Mouse (Mus musculus): ENCODE data around the gene Lrmda. TPM values are rescaled to one million over a fixed set of nuclear protein-coding genes. Genes with fewer than 3 reads are reported as not detected.

Lrmda gene
- polyA plus RNA-seq, 1 experiment from 2014 or later: 0.25 TPM

DNA sequence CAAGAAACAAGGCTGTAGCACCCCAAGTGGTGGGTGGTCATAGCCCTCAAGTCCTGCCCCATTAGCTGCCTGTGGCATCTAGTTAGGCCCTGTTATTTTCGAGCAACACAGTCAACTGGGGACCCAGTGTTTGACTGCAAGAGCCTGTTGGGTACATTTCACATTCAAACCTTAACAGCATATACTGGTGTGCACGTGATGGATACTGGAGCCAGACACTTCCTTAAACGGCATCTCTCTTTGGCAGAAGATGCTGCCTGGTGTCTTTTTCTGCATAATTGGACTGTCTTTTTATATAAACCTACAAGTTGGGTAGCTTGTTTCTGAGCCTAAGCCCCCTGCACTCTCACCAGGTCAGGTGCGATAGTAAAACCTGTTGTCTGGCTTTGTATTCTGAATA, 532.8 kb downstream of the Lrmda start:
- Histone ChIP-seq H3K9ac (no peak overlapping the region), H3K36me3 (no peaks in the 10 kb centered on the region), H3K4me3 (replicated peaks) (no peak overlapping the region), H3K27ac (no peak overlapping the region), H3K9me3 (replicated peaks) (no peaks in the 10 kb centered on the region), H3K4me1 (replicated peaks) (no peaks in the 10 kb centered on the region), H3K27me3 (no peaks in the 10 kb centered on the region), H3K4me2 (no peak overlapping the region)
- DNase-seq (no peak), ATAC-seq (ENCODE audit: low read depth) (no peak)
- WGBS (ENCODE audit: insufficient replicate concordance): 63% methylated on average over 4 of the region's 4 CpGs

DNA sequence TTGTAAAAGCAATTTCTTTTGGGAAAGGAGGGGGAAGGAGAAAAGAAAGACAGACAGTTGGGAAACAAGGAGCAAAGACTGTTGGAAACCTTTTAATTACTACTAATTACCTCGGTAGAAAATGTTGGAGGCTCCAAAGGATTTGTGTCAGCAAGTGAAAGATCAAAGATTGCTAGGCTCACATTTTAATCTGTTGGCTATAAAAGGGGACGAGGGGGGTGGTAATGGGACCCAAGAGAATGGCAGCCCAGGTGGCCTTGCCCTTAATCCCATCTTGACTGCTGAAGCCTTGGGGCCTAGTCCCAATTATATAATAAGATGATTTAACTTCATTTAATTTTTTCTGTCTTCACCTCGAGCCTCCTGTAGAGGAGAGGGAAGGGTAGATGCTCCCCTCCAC, 533.3 kb downstream of the Lrmda start:
- Histone ChIP-seq H3K27ac (no peak overlapping the region), H3K4me2 (no peak overlapping the region), H3K9me3 (replicated peaks) (no peaks in the 10 kb centered on the region), H3K27me3 (no peaks in the 10 kb centered on the region), H3K4me3 (replicated peaks) (no peak overlapping the region), H3K4me1 (replicated peaks) (no peaks in the 10 kb centered on the region), H3K36me3 (no peaks in the 10 kb centered on the region), H3K9ac (no peak overlapping the region)
- 39% methylated on average over 3 of the region's 3 CpGs for WGBS (ENCODE audit: insufficient replicate concordance)
- no peak for DNase-seq
- no peak for ATAC-seq (ENCODE audit: low read depth)

DNA sequence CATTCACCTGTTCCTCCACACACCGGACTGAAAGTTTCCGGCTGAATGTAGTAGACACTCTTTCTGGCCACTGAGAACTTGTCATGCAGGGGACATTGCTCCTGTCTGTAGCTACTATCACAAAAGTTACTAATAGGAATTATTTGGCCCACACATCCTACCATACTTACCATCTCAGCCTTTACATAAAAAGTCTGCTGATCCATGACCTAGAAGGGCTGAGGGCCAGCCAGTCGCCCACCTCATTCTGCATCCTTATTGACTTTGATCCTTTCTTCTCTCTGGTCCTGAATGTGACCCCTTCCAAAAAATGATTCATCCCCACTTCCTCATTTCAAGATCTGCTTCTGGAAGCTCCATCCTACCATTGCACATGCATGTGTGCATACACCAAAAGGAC, 534.2 kb downstream of the Lrmda start:
- 75% methylated on average over 3 of the region's 3 CpGs for WGBS (ENCODE audit: insufficient replicate concordance)

DNA sequence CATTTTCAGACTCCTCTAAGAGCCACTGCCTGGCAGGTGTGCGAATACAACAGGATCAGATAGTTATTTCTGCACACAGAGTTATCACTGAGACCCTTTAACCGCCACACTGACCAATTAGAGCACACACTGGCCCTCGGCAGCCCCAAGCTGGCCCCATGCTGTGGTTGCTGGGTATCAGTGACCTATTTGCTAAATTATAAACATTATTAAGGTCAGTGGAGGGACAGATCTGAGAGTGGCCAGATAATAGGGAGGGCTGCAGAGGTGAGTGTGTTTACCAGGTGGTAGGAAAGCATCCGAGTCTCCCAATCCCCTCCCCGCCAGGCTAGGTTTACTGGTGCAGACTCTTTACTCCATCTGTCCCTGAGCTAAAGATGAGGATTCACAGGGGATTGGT, 553.0 kb downstream of the Lrmda start:
- DNase-seq (no peak), ATAC-seq (ENCODE audit: low read depth) (no peak)
- no peaks in the 10 kb centered on the region for H3K27me3 ChIP-seq
- H3K9me3 ChIP-seq (replicated peaks): no peaks in the 10 kb centered on the region
- 59% methylated on average over 5 of the region's 5 CpGs for WGBS (ENCODE audit: insufficient replicate concordance)
- H3K9ac ChIP-seq: no peak overlapping the region
- no peak overlapping the region for H3K4me3 ChIP-seq (replicated peaks)
- H3K36me3 ChIP-seq: no peaks in the 10 kb centered on the region
- H3K4me2 ChIP-seq: no peak overlapping the region
- no peaks in the 10 kb centered on the region for H3K4me1 ChIP-seq (replicated peaks)
- no peak overlapping the region for H3K27ac ChIP-seq

More for the DNA sequence above, 534.2 kb downstream of the Lrmda start:
- Histone ChIP-seq H3K36me3 (no peaks in the 10 kb centered on the region), H3K4me3 (replicated peaks) (no peak overlapping the region), H3K9ac (no peak overlapping the region), H3K27me3 (no peaks in the 10 kb centered on the region), H3K9me3 (replicated peaks) (no peaks in the 10 kb centered on the region), H3K27ac (no peak overlapping the region), H3K4me2 (no peak overlapping the region), H3K4me1 (replicated peaks) (no peaks in the 10 kb centered on the region)
- DNase-seq: no peak
- ATAC-seq (ENCODE audit: low read depth): no peak

DNA sequence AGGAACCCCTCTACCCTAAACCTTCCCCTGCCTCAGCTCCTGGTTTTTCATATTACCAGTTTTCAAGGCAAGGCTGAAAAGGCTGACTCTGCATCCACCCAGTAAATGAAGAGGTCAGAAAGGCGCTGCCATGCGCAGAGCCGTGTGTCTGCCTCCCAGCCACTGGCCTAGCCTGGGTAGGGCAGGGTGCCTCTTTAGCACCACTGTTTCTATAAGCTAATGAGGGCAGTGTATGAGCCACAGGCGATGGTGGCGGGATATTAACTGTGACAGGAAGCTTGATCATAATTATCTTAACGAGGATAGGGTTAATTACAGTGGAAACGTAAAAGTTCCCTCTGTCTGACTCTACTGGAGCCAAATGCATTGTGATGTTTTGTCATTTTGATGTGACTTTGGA, 554.1 kb downstream of the Lrmda start:
- Histone ChIP-seq H3K9me3 (replicated peaks) (no peaks in the 10 kb centered on the region), H3K36me3 (no peaks in the 10 kb centered on the region), H3K4me3 (replicated peaks) (no peak overlapping the region), H3K9ac (no peak overlapping the region), H3K27me3 (no peaks in the 10 kb centered on the region), H3K4me2 (no peak overlapping the region), H3K27ac (no peak overlapping the region), H3K4me1 (replicated peaks) (no peaks in the 10 kb centered on the region)
- ATAC-seq (ENCODE audit: low read depth) (no peak), DNase-seq (no peak)
- 80% methylated on average over 7 of the region's 7 CpGs for WGBS (ENCODE audit: insufficient replicate concordance)

DNA sequence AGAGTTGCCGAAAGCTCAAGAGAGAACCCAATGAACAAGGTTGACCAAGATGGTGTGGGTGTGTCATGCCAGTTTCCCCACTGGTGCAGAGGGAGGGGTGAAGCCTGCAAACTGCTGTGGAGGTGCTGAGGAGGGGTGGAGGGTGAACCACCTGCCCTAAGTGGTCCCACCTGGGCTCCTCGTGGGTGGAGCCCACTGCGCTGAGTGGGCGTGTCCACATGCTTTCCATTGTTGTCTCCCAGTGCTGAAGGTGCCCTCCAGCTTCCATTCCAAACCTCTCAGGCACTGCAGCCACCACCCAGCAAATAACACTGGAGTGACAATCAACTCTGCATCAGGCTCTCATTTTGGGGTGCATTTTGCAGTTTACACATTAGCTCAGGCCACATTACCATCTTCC, 554.5 kb downstream of the Lrmda start:
- Histone ChIP-seq H3K9me3 (replicated peaks) (no peaks in the 10 kb centered on the region), H3K4me2 (no peak overlapping the region), H3K4me1 (replicated peaks) (no peaks in the 10 kb centered on the region), H3K4me3 (replicated peaks) (no peak overlapping the region), H3K27ac (no peak overlapping the region), H3K27me3 (no peaks in the 10 kb centered on the region), H3K9ac (no peak overlapping the region), H3K36me3 (no peaks in the 10 kb centered on the region)
- 75% methylated on average over 4 of the region's 4 CpGs for WGBS (ENCODE audit: insufficient replicate concordance)
- ATAC-seq (ENCODE audit: low read depth) (no peak), DNase-seq (no peak)

DNA sequence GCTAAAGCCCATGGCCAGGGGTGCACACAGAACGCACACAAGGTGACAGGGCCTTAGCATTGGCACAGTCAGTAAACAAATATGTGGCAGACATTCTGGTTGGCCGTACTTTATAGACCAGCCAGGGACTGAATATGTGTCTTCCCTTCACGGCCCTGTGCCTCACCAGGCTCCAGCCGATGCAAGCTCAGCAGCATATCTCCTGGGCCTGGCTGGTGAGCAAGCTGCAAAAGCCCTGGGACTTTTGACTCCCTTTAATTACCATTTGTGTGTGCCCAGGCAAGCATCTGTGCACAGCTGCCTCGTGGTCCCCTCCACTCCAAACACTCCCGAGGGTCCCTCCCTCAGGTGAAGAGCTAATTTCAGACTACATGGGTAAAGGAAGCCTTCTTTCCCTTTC, 556.9 kb downstream of the Lrmda start:
- no peak overlapping the region for H3K4me2 ChIP-seq
- no peaks in the 10 kb centered on the region for H3K36me3 ChIP-seq
- no peak for ATAC-seq (ENCODE audit: low read depth)
- no peaks in the 10 kb centered on the region for H3K4me1 ChIP-seq (replicated peaks)
- no peak for DNase-seq
- H3K27ac ChIP-seq: no peak overlapping the region
- H3K4me3 ChIP-seq (replicated peaks): no peak overlapping the region
- no peak overlapping the region for H3K9ac ChIP-seq
- 62% methylated on average over 6 of the region's 6 CpGs for WGBS (ENCODE audit: insufficient replicate concordance)
- H3K9me3 ChIP-seq (replicated peaks): no peaks in the 10 kb centered on the region
- H3K27me3 ChIP-seq: no peaks in the 10 kb centered on the region

DNA sequence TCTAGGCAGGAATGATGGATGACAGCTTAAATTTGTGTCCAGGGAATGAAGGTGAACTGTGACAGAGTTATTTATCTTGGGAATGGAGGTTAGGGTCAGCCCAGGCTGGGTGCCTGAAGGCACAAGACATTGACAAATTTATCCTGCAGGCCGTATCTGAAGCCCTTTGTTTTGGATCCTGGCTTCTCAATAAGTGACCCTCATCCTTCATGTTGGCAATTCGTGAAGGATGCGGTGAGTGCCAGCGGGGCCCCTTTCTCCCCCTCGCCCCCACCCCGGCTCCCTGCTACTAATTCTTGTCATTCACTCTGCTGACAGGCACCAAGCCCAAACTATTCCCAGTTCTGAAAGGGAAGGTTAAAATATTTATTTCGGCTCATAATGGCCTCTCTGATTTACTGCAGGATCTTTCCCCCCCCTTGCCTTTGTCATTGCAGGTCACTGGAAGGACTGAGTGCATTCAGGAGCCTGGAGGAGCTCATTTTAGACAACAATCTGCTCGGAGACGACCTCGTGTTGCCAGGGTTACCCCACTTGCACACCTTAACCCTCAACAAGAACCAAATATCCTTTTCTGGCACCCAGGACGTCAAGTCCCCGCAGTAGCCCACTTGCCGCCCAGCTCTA, 558.0 kb downstream of the Lrmda start:
- WGBS (ENCODE audit: insufficient replicate concordance): 56% methylated on average over 13 of the region's 13 CpGs
- H3K4me3 ChIP-seq (replicated peaks): no peak overlapping the region
- no peak for DNase-seq

DNA sequence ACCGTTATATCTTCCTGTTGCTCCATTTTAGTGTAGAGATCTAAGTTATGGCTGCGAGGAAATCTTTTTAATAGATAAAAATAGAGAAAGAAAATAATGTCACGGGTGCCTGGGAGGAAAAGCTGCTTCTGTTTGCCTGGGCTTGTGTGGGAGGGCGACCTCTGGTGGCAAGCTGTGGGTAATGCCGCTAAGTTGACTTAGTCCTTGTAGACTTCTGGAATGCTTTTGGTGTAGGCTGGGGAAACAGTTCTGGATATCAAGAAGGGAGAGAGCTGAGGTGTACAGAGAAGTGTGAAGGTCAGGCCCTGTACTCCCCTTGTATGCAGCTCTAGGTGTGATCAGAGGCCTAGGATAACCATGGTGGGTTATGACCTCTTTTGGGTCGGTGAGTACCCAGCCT, 558.7 kb downstream of the Lrmda start:
- Histone ChIP-seq H3K4me3 (replicated peaks) (no peak overlapping the region), H3K4me2 (no peak overlapping the region), H3K9ac (no peak overlapping the region), H3K36me3 (no peaks in the 10 kb centered on the region), H3K27ac (no peak overlapping the region), H3K27me3 (no peaks in the 10 kb centered on the region), H3K9me3 (replicated peaks) (no peaks in the 10 kb centered on the region), H3K4me1 (replicated peaks) (no peaks in the 10 kb centered on the region)
- DNase-seq (peak; percentile 32), ATAC-seq (ENCODE audit: low read depth) (no peak)
- WGBS (ENCODE audit: insufficient replicate concordance): 11% methylated on average over 6 of the region's 6 CpGs

More for the DNA sequence above, 558.0 kb downstream of the Lrmda start:
- Histone ChIP-seq H3K9ac (no peak overlapping the region), H3K9me3 (replicated peaks) (no peaks in the 10 kb centered on the region), H3K27me3 (no peaks in the 10 kb centered on the region), H3K36me3 (no peaks in the 10 kb centered on the region), H3K4me2 (no peak overlapping the region), H3K27ac (no peak overlapping the region), H3K4me1 (replicated peaks) (no peaks in the 10 kb centered on the region)
- ATAC-seq (ENCODE audit: low read depth): no peak

DNA sequence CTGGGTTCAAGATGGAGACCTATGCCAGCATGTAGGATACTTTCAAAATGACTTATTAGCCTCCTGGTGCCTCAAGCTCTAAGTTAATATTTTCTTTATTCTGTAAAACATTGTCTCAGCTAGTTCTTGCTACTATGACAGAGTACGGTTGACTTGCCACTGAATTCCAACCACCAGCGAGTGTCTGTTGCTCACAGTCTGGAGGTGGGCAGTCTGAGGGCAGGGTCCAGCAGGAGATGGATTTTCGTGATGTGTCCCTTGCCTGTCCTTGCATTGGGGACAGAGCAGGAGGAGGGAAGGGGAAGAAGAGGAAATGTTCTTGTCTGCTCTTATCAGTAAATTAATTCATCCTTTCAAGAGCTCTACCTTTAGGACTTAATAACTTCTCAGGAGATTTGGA, 559.5 kb downstream of the Lrmda start:
- ATAC-seq (ENCODE audit: low read depth) (no peak), DNase-seq (no peak)
- Histone ChIP-seq H3K27ac (no peak overlapping the region), H3K9ac (no peak overlapping the region), H3K9me3 (replicated peaks) (no peaks in the 10 kb centered on the region), H3K4me1 (replicated peaks) (no peaks in the 10 kb centered on the region), H3K27me3 (no peaks in the 10 kb centered on the region), H3K36me3 (no peaks in the 10 kb centered on the region), H3K4me3 (replicated peaks) (no peak overlapping the region), H3K4me2 (no peak overlapping the region)
- 63% methylated on average over 3 of the region's 3 CpGs for WGBS (ENCODE audit: insufficient replicate concordance)

DNA sequence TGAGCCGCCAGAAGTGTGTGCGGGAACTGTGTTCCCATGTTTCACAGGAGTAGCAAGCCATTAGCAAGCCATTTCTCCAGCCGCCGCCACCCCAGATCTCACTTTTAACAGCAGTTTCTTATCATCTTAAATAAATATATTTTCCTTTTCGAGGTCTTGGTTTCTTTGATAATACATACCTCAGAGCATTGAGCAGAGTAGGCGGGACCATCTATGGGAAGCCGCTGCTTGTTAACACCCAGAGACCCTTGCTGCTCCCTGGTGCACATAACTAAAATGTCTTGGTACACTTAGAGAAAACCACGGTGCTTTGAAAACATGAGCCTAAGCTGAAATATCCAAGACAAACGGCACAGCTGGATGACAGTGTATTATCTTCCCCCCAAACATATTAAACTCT, 562.6 kb downstream of the Lrmda start:
- no peak overlapping the region for H3K9ac ChIP-seq
- no peak for ATAC-seq (ENCODE audit: low read depth)
- H3K4me1 ChIP-seq (replicated peaks): peaks cover 6% of the 10 kb centered on the region; the same call in 1 of the 2 replicates
- no peak overlapping the region for H3K4me2 ChIP-seq
- WGBS (ENCODE audit: insufficient replicate concordance): 76% methylated on average over 9 of the region's 9 CpGs
- no peak for DNase-seq
- H3K9me3 ChIP-seq (replicated peaks): no peaks in the 10 kb centered on the region
- H3K27ac ChIP-seq: no peak overlapping the region
- no peak overlapping the region for H3K4me3 ChIP-seq (replicated peaks)
- no peaks in the 10 kb centered on the region for H3K36me3 ChIP-seq
- no peaks in the 10 kb centered on the region for H3K27me3 ChIP-seq

DNA sequence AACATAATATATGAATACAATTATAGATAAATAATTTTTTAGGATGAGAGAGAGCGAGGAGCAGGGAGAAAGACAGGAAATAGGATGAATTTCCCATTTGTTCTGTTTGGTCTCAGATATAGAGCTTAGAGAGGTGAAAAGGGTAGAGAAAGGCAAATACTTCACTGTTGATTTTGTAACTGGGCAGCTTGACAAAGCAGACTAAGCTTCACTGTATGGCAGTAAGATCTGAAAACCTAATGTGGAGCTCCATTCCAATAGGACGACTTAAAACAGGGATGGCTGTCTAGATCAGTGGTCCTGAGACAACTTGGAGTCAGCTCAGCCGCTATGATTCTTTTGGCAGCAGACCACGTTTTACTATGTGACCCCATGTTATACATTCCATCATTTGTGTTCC, 566.8 kb downstream of the Lrmda start:
- Histone ChIP-seq H3K4me1 (replicated peaks) (peaks cover 10% of the 10 kb centered on the region; the same call in 1 of the 2 replicates), H3K27me3 (no peaks in the 10 kb centered on the region), H3K4me3 (replicated peaks) (no peak overlapping the region), H3K27ac (peak overlapping the region; percentile 65), H3K9ac (no peak overlapping the region), H3K36me3 (no peaks in the 10 kb centered on the region), H3K4me2 (no peak overlapping the region), H3K9me3 (replicated peaks) (no peaks in the 10 kb centered on the region)
- DNase-seq (no peak), ATAC-seq (ENCODE audit: low read depth) (no peak; the same call in 1 of the 2 replicates)
- WGBS (ENCODE audit: insufficient replicate concordance): 50% methylated on average over 4 of the region's 4 CpGs
